Mouse (Mus musculus) liver, adult 2 months (tissue): ENCODE results near the gene Fnbp1.

Experiments
- CTCF ChIP-seq: fragments of 200-500 bp; IDR thresholded peaks from 2 replicates; pipeline ENCODE4 v1.5.1; 2011; ENCODE audit warnings: low read depth, low read length, control low read depth
- POLR2A ChIP-seq: fragments of 200-500 bp; IDR thresholded peaks from 2 replicates; pipeline ENCODE4 v1.6.1; 2011; ENCODE audit warnings: low read length, control low read depth; ENCODE audit not compliant: insufficient read depth; ENCODE audit errors: extremely low read depth

- no peak for TF ChIP-seq CTCF
- no peak for TF ChIP-seq POLR2A
Observed at GRCm38 (mm10) chr2:31136338-31136737, 5.5 kb downstream of the Fnbp1 start.
